Mouse (Mus musculus) stomach, embryonic 15.5 days (tissue): Measurements from ENCODE around the gene Ints1. TPM values are rescaled to one million over a fixed set of nuclear protein-coding genes. Genes with fewer than 3 reads are reported as not detected.

ENCODE experiments used
- microRNA-seq: library from miRNA; unstranded; fragments of <30 nt; microRNA quantifications from one replicate; pipeline ENCODE4, GENCODE M21; 2016
- polyA plus RNA-seq: library from polyadenylated mRNA; unstranded; fragments of >200 nt; fragmentation: Nextera tagmentation; extraction: Ambion mirVana; gene quantifications from 2 replicates; pipeline ENCODE4 v1.2.1, GENCODE M21; 2015

Gene Ints1
- polyA plus RNA-seq, 1 experiment from 2014 or later = 19.2 TPM

Small RNAs within 50 kb of the gene (microRNA-seq; reads per million reads assigned to microRNA genes)
- not detected for gene Mir7037

Other genes starting within 250 kb of the Ints1 start
- 0.08 TPM in 1 of 2 replicates, not detected in the other for gene Uncx, start 232.2 kb downstream of the Ints1 start, polyA plus RNA-seq
- 6.4 and 7.7 TPM in 2 replicates for gene Micall2, start 39.3 kb downstream of the Ints1 start, polyA plus RNA-seq
- gene Mafk, start 15.8 kb upstream of the Ints1 start, polyA plus RNA-seq = 16.1 and 18.3 TPM in 2 replicates
- 27.8 and 32.3 TPM in 2 replicates for gene Tmem184a, start 44.2 kb upstream of the Ints1 start, polyA plus RNA-seq
- not detected in 2 replicates for gene Gm26938, start 50.7 kb upstream of the Ints1 start, polyA plus RNA-seq
- 73.5 and 74.9 TPM in 2 replicates for gene Psmg3, start 51.2 kb upstream of the Ints1 start, polyA plus RNA-seq
- gene Elfn1, start 132.3 kb upstream of the Ints1 start, polyA plus RNA-seq = 0.24 and 0.79 TPM in 2 replicates